Mouse (Mus musculus): ENCODE measurements around the gene Mapk8. TPM values are rescaled to one million over a fixed set of nuclear protein-coding genes. Genes with fewer than 3 reads are reported as not detected.

Mapk8 gene
- polyA plus RNA-seq, 2 experiments = 16.7 to 36.4 TPM

GRCm38 (mm10) chr14:33398065-33398860 is 48.7 kb downstream of the Mapk8 start:
- Histone ChIP-seq H3K36me3 (ENCODE audit: control insufficient read depth, insufficient read depth, low read length) (peaks cover 20% of the 10 kb centered on the region), H3K27ac (replicated peaks; ENCODE audit: low read depth, low read length) (no peak overlapping the region), H3K9ac (ENCODE audit: low read depth, low read length, severe bottlenecking) (no peak overlapping the region), H3K4me1 (ENCODE audit: control insufficient read depth, insufficient read depth, low read length) (no peaks in the 10 kb centered on the region), H3K4me2 (replicated peaks; ENCODE audit: low read depth, low read length, severe bottlenecking) (no peak overlapping the region), H3K9me3 (ENCODE audit: control insufficient read depth, low read length) (no peaks in the 10 kb centered on the region), H3K4me3 (replicated peaks; ENCODE audit: low read length) (no peak overlapping the region), H3K27me3 (ENCODE audit: control insufficient read depth, insufficient read depth, low read length) (no peaks in the 10 kb centered on the region)
- no peak for DNase-seq (ENCODE audit: low spot score)
- no peak for ATAC-seq (ENCODE audit: low FRiP score, low read depth)
- 85% methylated on average over 5 of the region's 5 CpGs for WGBS
- TF ChIP-seq POLR2A (IDR thresholded peaks at IDR 0.05; ENCODE audit: borderline replicate concordance, extremely low read depth, insufficient read depth, insufficient read length) = no peak

GRCm38 (mm10) chr14:33380830-33381457 is 66.0 kb downstream of the Mapk8 start:
- Histone ChIP-seq H3K4me2 (replicated peaks; ENCODE audit: low read depth, low read length, severe bottlenecking) (no peak overlapping the region), H3K27me3 (ENCODE audit: control insufficient read depth, insufficient read depth, low read length) (no peaks in the 10 kb centered on the region), H3K27ac (replicated peaks; ENCODE audit: low read depth, low read length) (no peak overlapping the region), H3K36me3 (ENCODE audit: control insufficient read depth, insufficient read depth, low read length) (peaks cover 59% of the 10 kb centered on the region), H3K9ac (ENCODE audit: low read depth, low read length, severe bottlenecking) (no peak overlapping the region), H3K4me3 (replicated peaks; ENCODE audit: low read length) (no peak overlapping the region), H3K9me3 (ENCODE audit: control insufficient read depth, low read length) (no peaks in the 10 kb centered on the region), H3K4me1 (ENCODE audit: control insufficient read depth, insufficient read depth, low read length) (no peaks in the 10 kb centered on the region)
- ATAC-seq (ENCODE audit: low FRiP score, low read depth) (no peak), DNase-seq (ENCODE audit: low spot score) (no peak)
- WGBS = 88% methylated on average over 6 of the region's 6 CpGs
- no peak for TF ChIP-seq POLR2A (IDR thresholded peaks at IDR 0.05; ENCODE audit: borderline replicate concordance, extremely low read depth, insufficient read depth, insufficient read length)

GRCm38 (mm10) chr14:33378723-33379122 is 68.2 kb downstream of the Mapk8 start:
- WGBS = 85% methylated on average over 5 of the region's 5 CpGs
- H3K9me3 ChIP-seq (ENCODE audit: control insufficient read depth, low read length) = no peaks in the 10 kb centered on the region
- no peak for TF ChIP-seq POLR2A (IDR thresholded peaks at IDR 0.05; ENCODE audit: borderline replicate concordance, extremely low read depth, insufficient read depth, insufficient read length)
- DNase-seq (ENCODE audit: low spot score) = no peak
- H3K27me3 ChIP-seq (ENCODE audit: control insufficient read depth, insufficient read depth, low read length) = no peaks in the 10 kb centered on the region
- H3K9ac ChIP-seq (ENCODE audit: low read depth, low read length, severe bottlenecking) = no peak overlapping the region
- H3K36me3 ChIP-seq (ENCODE audit: control insufficient read depth, insufficient read depth, low read length) = peaks cover 49% of the 10 kb centered on the region
- no peaks in the 10 kb centered on the region for H3K4me1 ChIP-seq (ENCODE audit: control insufficient read depth, insufficient read depth, low read length)
- no peak overlapping the region for H3K27ac ChIP-seq (replicated peaks; ENCODE audit: low read depth, low read length)
- no peak overlapping the region for H3K4me3 ChIP-seq (replicated peaks; ENCODE audit: low read length)
- ATAC-seq (ENCODE audit: low FRiP score, low read depth) = no peak
- H3K4me2 ChIP-seq (replicated peaks; ENCODE audit: low read depth, low read length, severe bottlenecking) = no peak overlapping the region

GRCm38 (mm10) chr14:33377211-33377610 is 69.7 kb downstream of the Mapk8 start:
- Histone ChIP-seq H3K4me1 (ENCODE audit: control insufficient read depth, insufficient read depth, low read length) (no peaks in the 10 kb centered on the region), H3K27me3 (ENCODE audit: control insufficient read depth, insufficient read depth, low read length) (no peaks in the 10 kb centered on the region), H3K9me3 (ENCODE audit: control insufficient read depth, low read length) (no peaks in the 10 kb centered on the region), H3K4me2 (replicated peaks; ENCODE audit: low read depth, low read length, severe bottlenecking) (no peak overlapping the region), H3K36me3 (ENCODE audit: control insufficient read depth, insufficient read depth, low read length) (peaks cover 36% of the 10 kb centered on the region), H3K4me3 (replicated peaks; ENCODE audit: low read length) (no peak overlapping the region), H3K9ac (ENCODE audit: low read depth, low read length, severe bottlenecking) (no peak overlapping the region), H3K27ac (replicated peaks; ENCODE audit: low read depth, low read length) (no peak overlapping the region)
- TF ChIP-seq POLR2A (IDR thresholded peaks at IDR 0.05; ENCODE audit: borderline replicate concordance, extremely low read depth, insufficient read depth, insufficient read length) = no peak
- ATAC-seq (ENCODE audit: low FRiP score, low read depth) = no peak
- no peak for DNase-seq (ENCODE audit: low spot score)
- 95% methylated on average over 3 of the region's 3 CpGs for WGBS

GRCm38 (mm10) chr14:33374089-33374488 is 72.9 kb downstream of the Mapk8 start:
- Histone ChIP-seq H3K36me3 (ENCODE audit: control insufficient read depth, insufficient read depth, low read length) (peaks cover 13% of the 10 kb centered on the region), H3K27ac (replicated peaks; ENCODE audit: low read depth, low read length) (no peak overlapping the region), H3K4me3 (replicated peaks; ENCODE audit: low read length) (no peak overlapping the region), H3K4me1 (ENCODE audit: control insufficient read depth, insufficient read depth, low read length) (peaks cover 6% of the 10 kb centered on the region; the same call in 1 of the 2 replicates), H3K9me3 (ENCODE audit: control insufficient read depth, low read length) (no peaks in the 10 kb centered on the region), H3K4me2 (replicated peaks; ENCODE audit: low read depth, low read length, severe bottlenecking) (no peak overlapping the region), H3K9ac (ENCODE audit: low read depth, low read length, severe bottlenecking) (no peak overlapping the region), H3K27me3 (ENCODE audit: control insufficient read depth, insufficient read depth, low read length) (no peaks in the 10 kb centered on the region)
- no peak for DNase-seq (ENCODE audit: low spot score)
- no peak for ATAC-seq (ENCODE audit: low FRiP score, low read depth)
- TF ChIP-seq POLR2A (IDR thresholded peaks at IDR 0.05; ENCODE audit: borderline replicate concordance, extremely low read depth, insufficient read depth, insufficient read length) = no peak
- 80% methylated on average over 1 of the region's 1 CpGs for WGBS

All from limb, embryonic 14.5 days (tissue).